Mouse (Mus musculus): Measurements from ENCODE around the gene R3hdm1. TPM values are rescaled to one million over a fixed set of nuclear protein-coding genes. Genes with fewer than 3 reads are reported as not detected.
A peak's percentile ranks its signal among the peaks of the same experiment; 100 is the strongest.
"Not testable (repeated sequence)": the region's sequence is repeated elsewhere in the genome, so short reads cannot be mapped to it uniquely, and the experiment has no call there.

The R3hdm1 gene
- polyA plus RNA-seq, 1 experiment from 2014 or later, result 88.8 TPM

DNA sequence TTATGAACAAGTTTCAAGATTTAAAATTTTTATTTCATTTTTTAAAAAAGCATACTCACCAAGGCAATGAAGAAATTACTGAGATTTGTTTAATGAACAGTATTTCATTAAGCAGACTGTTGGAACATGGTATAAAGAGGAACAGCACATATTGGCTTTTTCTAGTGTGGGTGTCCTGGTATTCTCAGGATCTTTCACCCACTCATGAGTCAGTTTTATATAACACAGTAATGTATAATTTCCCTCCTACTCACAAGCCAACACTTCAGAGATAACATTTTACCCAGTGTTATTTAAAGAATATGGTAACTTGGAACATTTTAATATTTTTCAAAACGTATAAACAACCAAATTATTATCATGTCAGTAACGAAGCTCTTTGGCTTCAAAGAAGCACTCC lies 25.3 kb upstream of the R3hdm1 start:
- no peak overlapping the region for H3K27ac ChIP-seq
- H3K4me1 ChIP-seq, result no peaks in the 10 kb centered on the region
- H3K27me3 ChIP-seq, result no peaks in the 10 kb centered on the region
- H3K9ac ChIP-seq, result no peak overlapping the region
- no peak for ATAC-seq (ENCODE audit: insufficient number of reproducible peaks, insufficient read depth, low FRiP score, low TSS enrichment, low read depth)
- H3K9me3 ChIP-seq, result no peaks in the 10 kb centered on the region
- WGBS, result 89% methylated on average over 2 of the region's 2 CpGs
- no peak overlapping the region for H3K4me3 ChIP-seq
- no peak overlapping the region for H3K4me2 ChIP-seq
- H3K36me3 ChIP-seq, result peaks cover 4% of the 10 kb centered on the region; the same call in 1 of the 2 replicates

DNA sequence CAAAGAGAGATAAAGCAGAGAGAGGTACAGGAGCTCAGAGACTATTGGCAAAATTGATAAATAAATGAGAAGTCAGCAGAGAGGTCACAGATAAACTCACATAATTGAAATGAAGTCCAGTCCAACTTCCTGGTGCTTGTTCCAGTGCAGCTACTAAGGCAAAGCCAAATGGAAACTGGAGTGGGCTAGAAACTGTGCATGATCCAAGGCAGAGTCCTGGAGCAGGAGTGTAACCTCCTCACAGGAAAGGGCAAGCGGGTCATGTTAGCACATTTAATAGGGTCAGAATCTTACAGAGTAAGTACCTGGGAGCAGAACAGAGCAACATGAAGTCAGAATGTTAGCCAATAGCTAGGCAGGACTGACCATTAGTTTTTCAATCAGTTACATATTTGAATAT lies 24.5 kb upstream of the R3hdm1 start:
- Histone ChIP-seq H3K4me2 (no peak overlapping the region), H3K27me3 (no peaks in the 10 kb centered on the region), H3K9ac (no peak overlapping the region), H3K36me3 (peaks cover 7% of the 10 kb centered on the region; the same call in 1 of the 2 replicates), H3K4me3 (no peak overlapping the region), H3K4me1 (no peaks in the 10 kb centered on the region), H3K9me3 (no peaks in the 10 kb centered on the region), H3K27ac (no peak overlapping the region)
- WGBS, result 90% methylated on average over 1 of the region's 1 CpGs
- ATAC-seq (ENCODE audit: insufficient number of reproducible peaks, insufficient read depth, low FRiP score, low TSS enrichment, low read depth), result no peak

DNA sequence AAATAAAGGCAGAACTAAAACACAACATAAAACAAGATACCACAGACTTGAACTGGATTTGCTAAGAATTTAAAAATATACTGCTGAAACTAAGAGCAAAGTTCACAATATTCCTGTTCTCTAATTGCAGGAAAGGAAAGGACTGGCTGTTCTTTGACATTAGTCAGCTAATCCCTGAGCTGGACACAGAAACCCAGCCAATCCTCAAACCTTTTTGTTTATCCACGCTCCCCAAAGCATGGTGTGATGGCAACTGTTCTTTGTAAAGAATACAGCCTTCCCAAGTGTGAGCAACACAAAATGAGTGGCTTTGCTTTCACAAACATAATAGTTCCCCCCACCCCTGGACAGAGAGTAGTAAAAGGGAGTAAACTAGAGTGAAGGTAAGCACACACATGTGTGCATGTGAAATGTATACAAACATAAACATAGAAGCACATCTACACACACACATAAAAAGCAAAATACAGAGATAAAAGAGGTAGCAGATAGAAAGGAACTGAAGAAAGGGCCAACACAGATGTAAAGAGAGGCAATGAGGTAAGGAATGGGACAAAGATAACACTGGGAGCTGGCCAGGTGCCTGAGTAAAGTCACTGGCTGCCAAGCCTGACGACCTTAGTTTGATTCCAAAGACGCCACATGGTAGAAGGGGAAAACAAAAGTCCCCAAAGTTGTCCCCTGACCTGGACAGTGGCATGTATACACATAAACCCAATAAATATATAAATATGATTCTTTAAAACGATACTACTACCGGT lies 22.0 kb upstream of the R3hdm1 start:
- H3K27me3 ChIP-seq, result no peaks in the 10 kb centered on the region
- H3K4me1 ChIP-seq, result no peaks in the 10 kb centered on the region
- WGBS, result 87% methylated on average over 5 of the region's 5 CpGs
- no peak overlapping the region for H3K4me2 ChIP-seq
- no peak for ATAC-seq (ENCODE audit: insufficient number of reproducible peaks, insufficient read depth, low FRiP score, low TSS enrichment, low read depth)
- peaks cover 7% of the 10 kb centered on the region; the same call in 1 of the 2 replicates for H3K36me3 ChIP-seq
- no peaks in the 10 kb centered on the region for H3K9me3 ChIP-seq
- H3K27ac ChIP-seq, result no peak overlapping the region
- no peak overlapping the region for H3K4me3 ChIP-seq
- no peak overlapping the region for H3K9ac ChIP-seq

DNA sequence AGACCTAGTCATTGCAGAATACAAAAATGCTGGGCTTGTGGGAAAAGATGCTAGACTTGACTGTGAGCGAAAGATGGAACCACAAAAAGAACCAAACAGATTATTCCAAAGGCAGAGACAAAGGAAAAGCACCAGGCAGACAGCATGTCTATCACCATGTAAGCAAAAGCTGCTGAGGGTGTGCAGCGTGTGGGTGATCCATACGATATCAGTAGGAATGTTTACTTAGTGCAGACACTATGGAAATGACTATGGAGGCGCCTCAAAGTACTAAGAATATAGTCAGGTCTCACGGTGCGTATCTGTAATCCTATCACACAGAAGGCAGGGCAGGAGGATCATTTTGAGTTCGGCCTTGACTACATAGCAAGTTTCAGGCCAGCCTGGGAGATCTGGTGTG lies 21.2 kb upstream of the R3hdm1 start:
- 90% methylated on average over 7 of the region's 7 CpGs for WGBS
- peaks cover 7% of the 10 kb centered on the region; the same call in 1 of the 2 replicates for H3K36me3 ChIP-seq
- no peaks in the 10 kb centered on the region for H3K27me3 ChIP-seq
- H3K9ac ChIP-seq, result no peak overlapping the region
- H3K4me3 ChIP-seq, result no peak overlapping the region
- no peak overlapping the region for H3K4me2 ChIP-seq
- no peaks in the 10 kb centered on the region for H3K9me3 ChIP-seq
- H3K4me1 ChIP-seq, result no peaks in the 10 kb centered on the region
- no peak for ATAC-seq (ENCODE audit: insufficient number of reproducible peaks, insufficient read depth, low FRiP score, low TSS enrichment, low read depth)
- H3K27ac ChIP-seq, result no peak overlapping the region

DNA sequence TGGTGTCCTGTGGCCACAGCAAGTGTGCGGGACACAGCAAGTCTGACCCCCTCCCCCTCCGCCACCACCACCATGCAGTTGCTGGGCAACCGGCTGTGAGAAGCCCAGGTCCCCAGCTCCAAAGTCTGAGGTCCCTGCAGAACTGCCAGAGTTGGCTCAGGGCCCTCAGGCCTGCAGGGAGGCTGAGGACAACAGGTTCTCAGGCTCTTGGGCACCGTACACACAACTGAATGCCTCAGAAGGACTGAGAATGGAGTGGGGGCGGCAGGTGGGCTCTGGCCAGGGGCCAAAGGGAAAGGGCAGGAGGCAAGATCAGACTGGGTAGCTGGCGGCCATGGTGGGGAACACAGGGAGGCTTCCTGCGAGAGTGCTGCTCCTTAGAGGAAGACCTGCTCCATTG lies 20.3 kb upstream of the R3hdm1 start:
- WGBS, result 83% methylated on average over 7 of the region's 7 CpGs
- Histone ChIP-seq H3K4me2 (no peak overlapping the region), H3K9me3 (no peaks in the 10 kb centered on the region), H3K4me3 (no peak overlapping the region), H3K9ac (no peak overlapping the region), H3K4me1 (no peaks in the 10 kb centered on the region), H3K27me3 (no peaks in the 10 kb centered on the region), H3K36me3 (peaks cover 7% of the 10 kb centered on the region; the same call in 1 of the 2 replicates), H3K27ac (no peak overlapping the region)
- ATAC-seq (ENCODE audit: insufficient number of reproducible peaks, insufficient read depth, low FRiP score, low TSS enrichment, low read depth), result no peak

DNA sequence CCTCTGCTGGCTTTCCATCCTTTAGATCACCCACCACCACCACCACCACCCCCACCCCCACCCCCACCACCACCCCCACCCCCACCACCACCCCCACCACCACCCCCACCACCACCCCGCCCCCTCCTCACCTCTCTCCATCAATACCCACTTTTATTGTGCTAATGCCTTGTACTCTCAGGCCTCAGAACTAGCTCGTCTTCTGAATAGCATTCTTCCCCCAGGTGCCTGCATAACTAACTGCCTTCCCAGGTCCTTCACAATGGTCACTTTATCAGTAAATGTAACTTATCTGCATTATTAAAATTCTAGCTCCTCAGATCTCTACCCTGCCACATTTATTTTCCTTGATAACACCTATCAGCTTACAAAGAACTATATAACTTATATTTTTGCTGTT lies 8.4 kb upstream of the R3hdm1 start:
- no peak overlapping the region for H3K4me2 ChIP-seq
- peaks cover 11% of the 10 kb centered on the region for H3K36me3 ChIP-seq
- ATAC-seq (ENCODE audit: insufficient number of reproducible peaks, insufficient read depth, low FRiP score, low TSS enrichment, low read depth), result no peak
- no peak overlapping the region for H3K27ac ChIP-seq
- no peaks in the 10 kb centered on the region for H3K4me1 ChIP-seq
- 79% methylated on average over 1 of the region's 2 CpGs for WGBS
- no peaks in the 10 kb centered on the region for H3K9me3 ChIP-seq
- H3K4me3 ChIP-seq, result no peak overlapping the region
- no peak overlapping the region for H3K9ac ChIP-seq
- H3K27me3 ChIP-seq, result no peaks in the 10 kb centered on the region

DNA sequence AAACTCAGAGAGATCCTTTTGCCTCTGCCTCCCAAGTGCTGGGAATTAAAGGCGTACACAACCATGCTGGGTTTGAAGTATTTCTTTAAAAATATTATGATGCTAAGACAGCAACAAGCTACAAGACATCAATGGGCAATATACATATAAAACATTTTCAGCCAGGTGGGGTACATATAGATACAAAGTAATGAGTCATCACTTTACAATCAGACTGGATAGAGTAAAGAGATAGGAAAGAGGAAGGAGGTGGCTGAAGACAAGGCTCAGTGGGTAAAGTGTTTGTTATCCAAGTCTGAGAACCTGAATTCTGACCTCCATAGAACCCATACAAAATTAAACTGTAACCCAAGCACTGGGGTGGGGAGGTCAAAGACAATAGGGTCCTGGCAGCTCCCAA lies 4.8 kb upstream of the R3hdm1 start:
- Histone ChIP-seq H3K9me3 (no peaks in the 10 kb centered on the region), H3K4me1 (no peaks in the 10 kb centered on the region), H3K4me3 (no peak overlapping the region), H3K27ac (no peak overlapping the region), H3K9ac (no peak overlapping the region), H3K36me3 (no peaks in the 10 kb centered on the region), H3K4me2 (no peak overlapping the region), H3K27me3 (no peaks in the 10 kb centered on the region)
- no peak for ATAC-seq (ENCODE audit: insufficient number of reproducible peaks, insufficient read depth, low FRiP score, low TSS enrichment, low read depth)
- 96% methylated on average over 1 of the region's 1 CpGs for WGBS

DNA sequence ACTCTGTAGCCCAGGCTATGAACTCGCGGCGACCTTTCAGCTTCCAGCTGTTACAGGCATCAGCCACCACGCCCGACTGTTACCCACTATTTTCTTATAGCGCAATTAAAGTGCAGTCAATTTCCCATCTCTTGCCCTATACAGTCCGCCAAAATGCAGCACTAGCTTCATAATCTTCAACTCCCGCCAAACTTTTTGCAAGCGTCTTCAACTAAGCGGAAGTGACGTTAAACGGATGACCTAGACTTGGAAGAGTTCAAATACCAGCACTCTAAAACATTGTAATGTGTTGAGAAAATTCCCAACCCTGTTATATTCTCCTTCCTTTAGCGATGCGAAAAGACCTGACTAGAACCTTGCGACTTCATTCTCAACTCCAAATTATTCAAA lies 855 bp upstream of the R3hdm1 start:
- 0 out of 2 replicates have a peak, but pooled peaks have one; percentile 23 for ATAC-seq (ENCODE audit: insufficient number of reproducible peaks, insufficient read depth, low FRiP score, low TSS enrichment, low read depth)
- peaks cover 8% of the 10 kb centered on the region for H3K4me1 ChIP-seq
- peak overlapping the region; percentile 62 for H3K4me2 ChIP-seq
- H3K9me3 ChIP-seq, result no peaks in the 10 kb centered on the region
- no peaks in the 10 kb centered on the region for H3K36me3 ChIP-seq
- WGBS, result 0% methylated on average over 15 of the region's 15 CpGs
- H3K27ac ChIP-seq, result peak overlapping the region; percentile 79
- peak overlapping the region; percentile 97 for H3K4me3 ChIP-seq
- H3K27me3 ChIP-seq, result no peaks in the 10 kb centered on the region
- H3K9ac ChIP-seq, result peak overlapping the region; percentile 62

DNA sequence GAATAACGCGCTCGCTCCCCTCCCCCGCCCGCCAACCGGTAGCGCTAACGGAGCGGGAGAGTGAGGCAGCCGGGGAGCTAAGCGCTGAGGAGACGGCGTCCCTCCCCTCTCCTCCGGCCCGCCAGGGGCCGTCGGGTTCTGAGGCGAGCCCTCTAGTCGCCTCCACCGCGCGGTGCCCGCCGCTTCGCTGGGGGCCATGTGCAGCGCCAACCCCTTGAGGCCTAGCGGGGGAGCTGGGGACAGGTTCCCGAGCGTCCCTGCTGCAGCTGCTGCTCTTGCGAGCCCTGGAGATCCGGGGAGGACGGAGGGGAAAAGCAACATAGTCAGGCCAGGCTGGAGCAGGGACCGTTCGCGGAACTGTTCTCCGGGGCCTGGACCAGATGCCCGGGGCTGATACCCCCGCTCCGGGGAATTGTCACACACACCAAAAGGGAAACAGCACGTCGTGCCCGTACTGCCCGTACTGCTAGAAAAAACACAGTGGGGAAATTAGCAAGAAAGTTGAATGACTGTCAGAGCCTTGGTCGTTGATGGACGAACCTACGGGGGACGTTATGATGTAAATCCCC lies 503 bp downstream of the R3hdm1 start:
- Histone ChIP-seq H3K27ac (peak overlapping the region; percentile 89), H3K4me1 (peaks cover 8% of the 10 kb centered on the region), H3K9me3 (no peaks in the 10 kb centered on the region), H3K27me3 (no peaks in the 10 kb centered on the region), H3K36me3 (no peaks in the 10 kb centered on the region), H3K9ac (peak overlapping the region; percentile 92), H3K4me2 (peak overlapping the region; percentile 77), H3K4me3 (peak overlapping the region; percentile 97)
- ATAC-seq (ENCODE audit: insufficient number of reproducible peaks, insufficient read depth, low FRiP score, low TSS enrichment, low read depth), result peak; percentile 29
- WGBS, result 0% methylated on average over 46 of the region's 47 CpGs

DNA sequence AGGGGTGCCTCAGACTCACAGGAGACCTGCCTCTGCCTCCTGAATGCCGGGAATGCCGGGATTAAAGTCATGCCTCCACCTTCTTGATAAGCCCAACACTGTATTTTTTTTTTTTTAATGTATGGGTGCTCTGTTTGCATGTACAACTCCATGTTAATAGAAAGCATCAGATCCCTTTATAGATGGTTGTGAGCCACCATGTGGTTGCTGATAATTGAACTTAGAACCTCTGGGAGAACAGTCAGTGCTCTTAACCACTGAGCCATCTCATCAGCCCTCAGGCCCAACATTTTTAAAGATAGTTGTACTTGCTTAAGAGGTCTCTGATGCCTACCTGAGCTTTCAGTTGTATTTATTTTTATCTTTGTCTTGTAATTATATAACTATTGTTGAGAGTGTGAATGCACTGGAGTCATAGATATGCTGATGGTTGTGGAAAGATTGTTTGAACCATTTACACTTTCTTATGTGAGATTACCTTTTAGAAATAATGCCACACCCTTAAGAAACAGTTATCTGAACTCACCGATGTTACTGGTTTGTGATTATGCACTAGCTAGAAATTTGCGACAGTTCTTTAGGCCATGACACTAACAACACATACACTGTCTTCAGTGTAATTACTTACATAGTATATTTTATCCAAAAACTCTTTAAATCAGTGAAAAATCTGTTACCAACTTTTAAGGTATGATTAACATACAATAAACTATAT lies 18.0 kb downstream of the R3hdm1 start:
- no peak overlapping the region for H3K4me2 ChIP-seq
- H3K36me3 ChIP-seq, result 0 out of 2 replicates have a peak, but pooled peaks cover 4% of the 10 kb centered on the region
- 0 out of 2 replicates have a peak, but pooled peaks cover 3% of the 10 kb centered on the region for H3K9me3 ChIP-seq
- WGBS, result 96% methylated on average over 4 of the region's 4 CpGs
- H3K27ac ChIP-seq, result no peak overlapping the region
- H3K27me3 ChIP-seq, result no peaks in the 10 kb centered on the region
- no peak for ATAC-seq (ENCODE audit: insufficient number of reproducible peaks, insufficient read depth, low FRiP score, low TSS enrichment, low read depth)
- no peak overlapping the region for H3K9ac ChIP-seq
- no peaks in the 10 kb centered on the region for H3K4me1 ChIP-seq
- no peak overlapping the region for H3K4me3 ChIP-seq

DNA sequence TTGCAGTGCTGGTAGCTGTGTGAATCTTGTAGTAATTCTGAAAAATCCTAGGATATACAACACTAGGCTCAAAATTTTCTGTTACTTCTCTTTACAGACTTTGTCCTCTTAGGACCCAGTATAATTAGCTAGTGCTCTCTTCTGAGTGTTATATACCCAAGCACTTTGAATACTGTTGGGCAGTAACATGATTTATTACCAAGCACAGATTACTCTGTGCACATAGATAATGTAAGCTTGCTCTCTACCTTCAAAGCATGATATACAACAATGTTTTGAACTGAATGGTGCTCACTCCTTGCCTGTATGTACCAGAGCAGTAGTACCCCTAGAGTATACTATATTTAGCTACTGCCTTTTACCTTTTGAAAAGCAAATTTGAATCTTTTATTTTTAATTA lies 33.1 kb downstream of the R3hdm1 start:
- not testable (repeated sequence) for H3K9ac ChIP-seq; H3K4me3 ChIP-seq; H3K4me2 ChIP-seq; H3K27ac ChIP-seq; H3K9me3 ChIP-seq; H3K4me1 ChIP-seq; H3K36me3 ChIP-seq; H3K27me3 ChIP-seq; ATAC-seq (ENCODE audit: insufficient number of reproducible peaks, insufficient read depth, low FRiP score, low TSS enrichment, low read depth)

DNA sequence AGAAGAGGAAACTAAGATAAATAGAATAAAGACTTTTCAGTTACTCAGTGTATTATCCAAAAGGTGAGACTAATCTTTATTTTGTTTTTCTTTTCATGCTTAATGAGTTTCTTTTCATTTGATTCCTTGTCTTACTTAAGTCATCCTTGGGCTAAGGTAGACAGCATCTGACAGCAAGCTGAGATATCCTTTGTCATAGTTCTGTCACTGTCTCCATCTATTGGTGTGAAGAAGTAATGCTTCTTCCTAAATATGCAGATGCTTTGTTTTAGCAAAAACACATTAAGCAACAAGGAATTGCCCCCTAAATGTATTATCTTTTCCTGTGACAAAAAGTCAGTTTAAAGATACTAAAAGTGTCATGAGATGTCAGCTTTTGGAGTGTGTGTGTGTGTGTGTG lies 37.9 kb downstream of the R3hdm1 start:
- no peaks in the 10 kb centered on the region for H3K9me3 ChIP-seq
- no peak for ATAC-seq (ENCODE audit: insufficient number of reproducible peaks, insufficient read depth, low FRiP score, low TSS enrichment, low read depth)
- no peaks in the 10 kb centered on the region for H3K27me3 ChIP-seq
- no peaks in the 10 kb centered on the region for H3K4me1 ChIP-seq
- H3K36me3 ChIP-seq, result no peaks in the 10 kb centered on the region
- no peak overlapping the region for H3K4me3 ChIP-seq
- H3K27ac ChIP-seq, result no peak overlapping the region
- H3K4me2 ChIP-seq, result no peak overlapping the region
- no peak overlapping the region for H3K9ac ChIP-seq
